Mouse (Mus musculus) forebrain, embryonic 15.5 days (tissue): ENCODE measurements around the gene Chst2. TPM values are rescaled to one million over a fixed set of nuclear protein-coding genes. Genes with fewer than 3 reads are reported as not detected.

Experiments used
- ATAC-seq: fragments of 200-750 bp; cut with Nextera tagmentation; replicated peaks from 2 replicates; pipeline ENCODE4 v1.8.0; 2017; ENCODE audit warnings: mild to moderate bottlenecking, moderate TSS enrichment, moderate library complexity
- H3K27ac ChIP-seq: fragments of 300-500 bp; sonication (generic); replicated peaks from 2 replicates; pipeline ENCODE4 v1.5.1; 2015; ENCODE audit warnings: mild to moderate bottlenecking, inconsistent platforms
- H3K27me3 ChIP-seq: fragments of 300-500 bp; sonication (generic); 2 replicates; pipeline ENCODE4 v1.6.1; 2015; ENCODE audit warnings: inconsistent platforms
- H3K36me3 ChIP-seq: fragments of 300-500 bp; sonication (generic); 2 replicates; pipeline ENCODE4 v1.6.1; 2015; ENCODE audit warnings: mild to moderate bottlenecking, inconsistent platforms
- H3K4me1 ChIP-seq: fragments of 300-500 bp; sonication (generic); 2 replicates; pipeline ENCODE4 v1.6.1; 2015; ENCODE audit warnings: inconsistent platforms
- H3K4me2 ChIP-seq: fragments of 300-500 bp; sonication (generic); replicated peaks from 2 replicates; pipeline ENCODE4 v1.6.1; 2015; ENCODE audit warnings: mild to moderate bottlenecking, inconsistent platforms
- H3K4me3 ChIP-seq: fragments of 300-500 bp; sonication (generic); 2 replicates; pipeline ENCODE4 v1.5.1; 2015; ENCODE audit warnings: mild to moderate bottlenecking, inconsistent platforms
- H3K9ac ChIP-seq: fragments of 300-500 bp; sonication (generic); replicated peaks from 2 replicates; pipeline ENCODE4 v1.6.1; 2015; ENCODE audit warnings: mild to moderate bottlenecking, inconsistent platforms
- H3K9me3 ChIP-seq: fragments of 300-500 bp; sonication (generic); 2 replicates; pipeline ENCODE4 v1.6.1; 2016; ENCODE audit warnings: inconsistent platforms
- WGBS: fragments of 180-500 bp; shearing (Covaris S2); methylation state at CpG from one replicate; pipeline ENCODE4 v1.1.7; 2015; ENCODE audit warnings: mixed read lengths; 5-methylcytosine and 5-hydroxymethylcytosine counted together
- polyA plus RNA-seq: library from polyadenylated mRNA; unstranded; fragments of >200 nt; fragmentation: Nextera tagmentation; extraction: Ambion mirVana; gene quantifications from 2 replicates; pipeline ENCODE4 v1.2.1, GENCODE M21; 2015

The Chst2 gene
- polyA plus RNA-seq: 13.0 and 13.3 TPM in 2 replicates

DNA sequence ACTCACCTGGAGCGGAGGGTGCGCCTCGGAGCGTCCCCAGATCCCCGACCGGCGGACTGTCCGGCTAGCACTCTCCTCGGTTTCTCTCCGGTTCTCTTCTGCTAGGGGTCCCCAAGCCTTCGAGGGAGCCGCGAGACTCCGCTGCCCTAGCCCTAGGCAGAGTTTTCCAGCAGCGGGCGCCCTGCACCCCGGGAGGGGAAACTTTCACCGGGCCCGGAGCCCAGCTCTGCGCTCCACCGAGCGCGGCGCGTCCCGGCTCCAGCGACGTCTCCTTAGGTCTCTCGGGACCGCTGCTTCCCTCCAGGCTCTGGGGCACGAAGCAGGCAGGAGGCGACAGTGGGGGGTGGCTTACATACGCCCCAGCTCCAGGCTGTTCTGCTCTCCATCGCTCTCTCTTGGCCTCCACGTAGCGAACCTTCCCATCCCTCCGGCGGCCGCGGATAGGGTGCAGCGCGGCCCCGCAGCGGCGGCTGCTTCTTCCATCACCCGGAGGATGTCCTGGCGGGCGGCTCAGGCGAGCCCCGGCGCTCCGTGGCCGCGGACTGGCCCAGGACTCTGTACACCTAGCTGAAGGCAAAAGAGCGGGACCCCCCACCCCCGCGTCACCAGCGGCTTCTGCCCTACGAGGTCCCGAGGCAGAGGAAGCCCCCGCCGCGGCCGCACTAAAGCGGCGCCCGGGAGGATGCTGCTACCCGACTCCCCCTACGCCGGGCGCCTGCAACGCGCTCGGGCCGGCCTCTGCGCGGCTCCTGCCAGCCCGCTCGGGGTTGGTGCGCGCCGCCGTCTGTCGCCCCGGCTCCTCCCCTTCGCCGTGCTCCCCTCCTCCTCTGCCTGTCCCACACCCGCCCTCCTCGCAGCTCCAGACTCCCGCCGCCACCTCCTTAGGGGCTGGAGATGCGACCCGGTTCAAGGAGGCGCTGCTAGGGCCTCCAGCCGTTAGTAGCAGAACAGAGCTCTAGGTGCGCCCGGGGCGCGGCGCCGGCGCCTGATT is at the start of gene Chst2:
TSS of gene Chst2 (minus strand) at position 152 of the 991 bp plus-strand sequence.
- peak within 1 kb of the TSS; percentile 90 for H3K4me3 ChIP-seq
- no peaks in the 10 kb centered on the region for H3K27me3 ChIP-seq
- WGBS: under 1% methylated on average over 102 of the region's 102 CpGs
- peaks cover 23% of the 10 kb centered on the region for H3K4me1 ChIP-seq
- H3K9me3 ChIP-seq: no peaks in the 10 kb centered on the region
- peak within 1 kb of the TSS; percentile 80 for H3K9ac ChIP-seq
- peak; percentile 97 for ATAC-seq
- H3K36me3 ChIP-seq: no peaks in the 10 kb centered on the region
- H3K27ac ChIP-seq: peak within 1 kb of the TSS; percentile 93
- peak within 1 kb of the TSS; percentile 94 for H3K4me2 ChIP-seq

DNA sequence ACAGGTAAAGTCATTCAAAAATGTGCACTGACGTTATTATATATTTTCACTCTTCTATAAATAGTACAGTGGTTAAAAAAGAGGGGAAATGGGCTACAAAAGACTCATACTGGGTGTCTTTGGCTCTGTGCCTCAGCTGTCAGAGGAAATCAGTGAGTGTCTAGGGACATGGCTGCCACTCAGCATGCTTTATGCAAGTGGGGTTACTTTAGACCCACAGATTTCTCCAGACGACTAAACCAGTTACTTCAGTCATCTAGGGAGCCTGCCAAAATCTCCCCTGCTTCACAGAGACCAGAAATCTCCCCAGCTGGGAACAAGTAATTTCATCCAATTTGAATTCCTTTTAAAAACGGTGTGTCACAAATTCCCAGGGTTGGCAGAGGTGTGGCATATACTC is 45.4 kb upstream of the Chst2 start:
- WGBS: 28% methylated on average over 3 of the region's 3 CpGs
- Histone ChIP-seq H3K36me3 (peaks cover 3% of the 10 kb centered on the region; the same call in 1 of the 2 replicates), H3K27me3 (no peaks in the 10 kb centered on the region), H3K9ac (no peak overlapping the region), H3K4me3 (no peak overlapping the region), H3K9me3 (no peaks in the 10 kb centered on the region), H3K27ac (no peak overlapping the region), H3K4me1 (peaks cover 8% of the 10 kb centered on the region), H3K4me2 (no peak overlapping the region)
- ATAC-seq: peak; percentile 63

GRCm38 (mm10) chr9:95450586-95450985 is 44.1 kb upstream of the Chst2 start:
- Histone ChIP-seq H3K36me3 (no peaks in the 10 kb centered on the region; the same call in 1 of the 2 replicates), H3K4me2 (no peak overlapping the region), H3K27ac (no peak overlapping the region), H3K4me3 (no peak overlapping the region), H3K9me3 (no peaks in the 10 kb centered on the region), H3K9ac (no peak overlapping the region), H3K27me3 (no peaks in the 10 kb centered on the region), H3K4me1 (peaks cover 8% of the 10 kb centered on the region)
- no peak for ATAC-seq
- WGBS: 99% methylated on average over 8 of the region's 8 CpGs

DNA sequence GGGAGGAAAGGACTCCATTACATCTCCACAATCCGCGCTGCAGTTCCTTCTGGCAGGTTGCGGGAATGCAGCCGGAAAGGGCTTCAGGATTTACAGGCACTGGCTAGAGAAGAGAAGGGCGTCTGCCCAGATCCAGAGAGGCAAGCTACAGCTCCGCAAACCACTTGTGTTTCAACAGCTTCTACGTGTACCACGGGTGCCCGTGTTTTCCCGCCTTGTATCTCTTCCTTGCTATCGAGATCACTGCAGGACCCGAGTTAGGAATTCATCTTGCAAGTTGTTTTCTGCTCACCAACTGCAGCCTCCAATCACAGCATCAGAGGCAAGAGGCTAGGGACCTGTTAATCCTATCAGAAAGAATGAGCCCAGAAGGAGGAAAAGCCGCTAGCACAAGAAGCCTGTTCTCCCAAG is 35.8 kb upstream of the Chst2 start:
- ATAC-seq: peak; percentile 82
- H3K36me3 ChIP-seq: no peaks in the 10 kb centered on the region
- no peaks in the 10 kb centered on the region for H3K9me3 ChIP-seq
- WGBS: 5% methylated on average over 13 of the region's 13 CpGs
- no peaks in the 10 kb centered on the region for H3K27me3 ChIP-seq
- 0 out of 2 replicates have a peak overlapping the region, but pooled peaks have one; percentile 2 for H3K27ac ChIP-seq
- H3K9ac ChIP-seq: 0 out of 2 replicates have a peak overlapping the region, but pooled peaks have one; percentile 20
- H3K4me1 ChIP-seq: peaks cover 6% of the 10 kb centered on the region
- peak overlapping the region; percentile 40 for H3K4me2 ChIP-seq
- peak overlapping the region; percentile 23 for H3K4me3 ChIP-seq

GRCm38 (mm10) chr9:95437883-95438282 is 31.4 kb upstream of the Chst2 start:
- no peaks in the 10 kb centered on the region for H3K27me3 ChIP-seq
- H3K4me3 ChIP-seq: no peak overlapping the region
- H3K9me3 ChIP-seq: no peaks in the 10 kb centered on the region
- no peaks in the 10 kb centered on the region for H3K36me3 ChIP-seq
- peaks cover 11% of the 10 kb centered on the region for H3K4me1 ChIP-seq
- 88% methylated on average over 9 of the region's 9 CpGs for WGBS
- no peak overlapping the region for H3K4me2 ChIP-seq
- no peak overlapping the region for H3K27ac ChIP-seq
- ATAC-seq: no peak
- no peak overlapping the region for H3K9ac ChIP-seq

- Histone ChIP-seq H3K4me1 (peaks cover 5% of the 10 kb centered on the region; the same call in 1 of the 2 replicates), H3K36me3 (no peaks in the 10 kb centered on the region), H3K27ac (no peak overlapping the region), H3K27me3 (no peaks in the 10 kb centered on the region), H3K4me2 (no peak overlapping the region), H3K9ac (no peak overlapping the region), H3K9me3 (no peaks in the 10 kb centered on the region), H3K4me3 (no peak overlapping the region)
- 64% methylated on average over 4 of the region's 4 CpGs for WGBS
- ATAC-seq: no peak
Measured at GRCm38 (mm10) chr9:95436294-95436613, 29.7 kb upstream of the Chst2 start.

- H3K4me2 ChIP-seq: no peak overlapping the region
- 39% methylated on average over 20 of the region's 20 CpGs for WGBS
- no peak overlapping the region for H3K9ac ChIP-seq
- H3K4me3 ChIP-seq: no peak overlapping the region
- no peak for ATAC-seq
- H3K4me1 ChIP-seq: peaks cover 5% of the 10 kb centered on the region; the same call in 1 of the 2 replicates
- H3K27ac ChIP-seq: no peak overlapping the region
- H3K9me3 ChIP-seq: no peaks in the 10 kb centered on the region
- no peaks in the 10 kb centered on the region for H3K36me3 ChIP-seq
- H3K27me3 ChIP-seq: no peaks in the 10 kb centered on the region
Measured at GRCm38 (mm10) chr9:95435506-95436293, 29.2 kb upstream of the Chst2 start.

GRCm38 (mm10) chr9:95428277-95428676 is 21.8 kb upstream of the Chst2 start:
- Histone ChIP-seq H3K27me3 (no peaks in the 10 kb centered on the region), H3K4me2 (no peak overlapping the region), H3K9ac (no peak overlapping the region), H3K36me3 (no peaks in the 10 kb centered on the region), H3K9me3 (no peaks in the 10 kb centered on the region), H3K4me1 (no peaks in the 10 kb centered on the region), H3K27ac (no peak overlapping the region), H3K4me3 (no peak overlapping the region)
- ATAC-seq: no peak
- WGBS: 89% methylated on average over 4 of the region's 4 CpGs

GRCm38 (mm10) chr9:95413911-95414310 is 7.4 kb upstream of the Chst2 start:
- no peak overlapping the region for H3K4me3 ChIP-seq
- no peak for ATAC-seq
- H3K36me3 ChIP-seq: no peaks in the 10 kb centered on the region

GRCm38 (mm10) chr9:95412047-95412446 is 5.5 kb upstream of the Chst2 start:
- 86% methylated on average over 4 of the region's 4 CpGs for WGBS
- ATAC-seq: no peak
- Histone ChIP-seq H3K4me1 (peaks cover 9% of the 10 kb centered on the region), H3K4me2 (no peak overlapping the region), H3K36me3 (no peaks in the 10 kb centered on the region), H3K9me3 (no peaks in the 10 kb centered on the region), H3K9ac (no peak overlapping the region), H3K27me3 (no peaks in the 10 kb centered on the region), H3K27ac (no peak overlapping the region), H3K4me3 (no peak overlapping the region)

More at GRCm38 (mm10) chr9:95413911-95414310, 7.4 kb upstream of the Chst2 start:
- H3K9ac ChIP-seq: no peak overlapping the region
- no peaks in the 10 kb centered on the region for H3K27me3 ChIP-seq
- H3K4me1 ChIP-seq: no peaks in the 10 kb centered on the region
- no peak overlapping the region for H3K4me2 ChIP-seq
- no peaks in the 10 kb centered on the region for H3K9me3 ChIP-seq
- no peak overlapping the region for H3K27ac ChIP-seq

GRCm38 (mm10) chr9:95407586-95408220 is 1.2 kb upstream of the Chst2 start:
- Histone ChIP-seq H3K9ac (peak overlapping the region; percentile 80), H3K4me3 (peak overlapping the region; percentile 90), H3K4me1 (peaks cover 22% of the 10 kb centered on the region), H3K9me3 (no peaks in the 10 kb centered on the region), H3K36me3 (no peaks in the 10 kb centered on the region), H3K4me2 (peak overlapping the region; percentile 94), H3K27me3 (no peaks in the 10 kb centered on the region), H3K27ac (peak overlapping the region; percentile 93)
- ATAC-seq: no peak
- 3% methylated on average over 24 of the region's 24 CpGs for WGBS
